Mouse (Mus musculus): ENCODE measurements around the gene Dolk.

Gene Dolk

DNA sequence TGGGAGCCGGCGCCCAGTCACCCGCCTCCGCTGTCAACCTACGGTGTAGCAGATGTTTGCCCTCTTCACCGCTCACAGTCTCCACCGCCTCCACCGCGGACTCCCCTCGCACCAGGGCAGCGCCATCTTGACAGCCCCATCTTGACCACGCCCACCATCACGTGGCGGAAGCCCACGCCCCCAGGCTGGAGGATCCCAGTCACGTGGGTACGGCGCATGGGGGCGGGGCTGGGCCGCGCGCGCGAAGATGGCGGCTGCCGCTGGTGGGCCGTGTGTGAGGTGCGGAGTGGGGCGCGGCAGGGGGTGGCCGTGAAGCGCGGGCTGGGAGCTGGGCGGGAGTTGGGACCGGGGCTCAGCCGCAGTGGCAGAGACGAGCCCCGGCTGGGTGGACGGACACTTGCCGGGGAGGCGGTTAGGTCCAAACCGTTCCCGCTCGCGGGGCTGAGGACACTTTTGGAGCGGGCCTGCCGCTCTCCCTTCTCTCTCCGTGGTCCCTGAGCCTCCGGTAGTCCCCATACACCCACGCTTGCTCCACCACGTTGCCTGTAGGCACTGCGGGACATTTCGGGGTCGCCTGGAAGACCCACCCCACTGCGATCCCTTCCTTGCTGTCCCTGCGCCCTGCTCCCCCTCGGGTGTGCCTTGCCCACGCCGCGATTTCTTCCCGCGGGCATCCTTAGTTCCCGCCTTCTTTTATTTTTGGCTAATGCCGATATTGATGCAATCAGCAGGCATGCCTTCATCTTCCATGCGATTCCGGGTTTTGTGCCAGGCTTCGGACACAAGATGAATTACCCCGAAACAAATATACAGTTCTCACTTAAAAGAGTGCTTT lies at the start of gene Dolk, which contains the start of gene Nup188:
Gene Dolk (minus strand): TSS at position 143 of the 835 bp plus-strand sequence.
Gene Nup188 (plus strand): TSS at position 206 of the 835 bp plus-strand sequence.
- DNase-seq (ENCODE audit: low spot score in 2 of 2): peak; percentile 95 to 97

DNA sequence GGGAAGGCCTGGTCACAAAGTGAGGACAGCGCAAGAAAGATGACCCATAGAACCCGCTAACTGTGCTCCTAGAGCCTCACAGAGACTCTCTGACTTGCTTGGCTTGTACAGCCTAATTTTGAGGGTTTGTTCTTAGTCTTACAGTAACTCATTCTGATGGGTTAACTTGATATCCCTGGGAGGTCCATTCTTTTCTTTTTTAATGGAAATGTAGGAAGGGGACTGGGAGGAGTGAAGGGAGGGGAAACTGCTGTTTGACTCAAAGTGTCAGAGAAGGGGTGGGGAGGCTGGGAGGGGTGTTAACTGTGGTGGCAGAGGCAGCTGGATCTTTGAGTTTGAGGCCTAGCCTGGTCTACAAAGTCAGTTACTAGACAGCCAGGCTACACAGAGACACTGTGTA lies 49.2 kb upstream of the Dolk start:
- DNase-seq (ENCODE audit: low spot score in 2 of 2): no peak

DNA sequence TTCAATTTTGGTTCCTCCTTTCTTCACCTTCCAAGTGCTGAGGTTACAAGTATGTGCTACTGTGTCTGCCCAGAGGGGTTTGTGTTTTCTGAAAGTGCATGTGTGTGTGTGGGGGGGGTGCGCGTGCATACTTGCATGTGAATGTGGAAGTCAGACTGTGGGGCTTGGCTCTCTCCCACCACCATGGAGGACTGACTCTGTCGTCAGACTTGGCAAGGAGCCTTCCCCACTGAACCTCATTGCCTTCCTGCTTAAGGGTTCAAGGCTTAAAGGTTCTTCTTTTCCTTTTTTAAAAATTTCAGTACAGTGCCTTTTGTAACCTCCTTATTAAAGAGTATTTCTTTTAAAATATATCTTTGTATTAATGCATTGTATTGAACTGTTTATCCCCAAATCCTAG lies 42.7 kb upstream of the Dolk start:
- no peak for DNase-seq (ENCODE audit: low spot score in 2 of 2)

DNA sequence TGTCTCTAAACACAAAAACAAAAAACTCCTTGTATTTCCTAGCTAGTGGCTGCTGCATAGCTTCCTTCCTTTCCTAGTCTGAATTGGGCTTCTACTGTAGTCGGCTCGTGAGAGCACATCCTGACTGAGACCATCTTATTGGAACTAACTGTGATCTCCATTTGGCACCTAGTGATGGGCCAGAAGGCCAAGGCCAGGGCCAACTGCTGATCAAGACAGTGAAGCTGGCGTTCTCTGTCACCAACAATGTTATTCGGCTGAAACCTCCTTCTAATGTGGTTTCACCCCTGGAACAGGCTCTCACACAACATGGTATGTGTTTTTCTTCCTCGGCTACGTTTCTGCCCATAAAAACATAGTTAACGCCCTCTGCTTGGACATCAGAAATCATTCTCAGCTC lies 41.1 kb upstream of the Dolk start:
- no peak for DNase-seq (ENCODE audit: low spot score in 2 of 2)

DNA sequence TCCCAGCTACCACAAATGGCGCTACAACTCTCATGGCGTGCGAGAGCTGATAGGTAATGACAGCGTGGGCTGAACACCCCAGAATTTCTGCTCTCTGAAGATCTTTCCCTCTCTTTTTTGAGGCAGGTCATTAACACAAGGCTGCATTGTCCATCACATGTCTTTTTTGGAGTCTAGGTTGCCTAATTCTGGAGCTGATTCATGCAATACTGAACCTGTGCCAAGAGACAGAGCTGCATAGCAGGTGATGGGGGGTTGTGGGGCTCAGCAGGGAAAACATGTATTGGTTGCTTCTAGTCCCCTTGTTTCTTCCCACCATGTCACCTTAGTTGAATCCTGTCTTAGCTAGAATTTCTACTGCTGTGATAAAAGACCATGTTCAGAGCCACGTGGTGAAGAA lies 39.2 kb upstream of the Dolk start:
- no peak for DNase-seq (ENCODE audit: low spot score in 2 of 2)

DNA sequence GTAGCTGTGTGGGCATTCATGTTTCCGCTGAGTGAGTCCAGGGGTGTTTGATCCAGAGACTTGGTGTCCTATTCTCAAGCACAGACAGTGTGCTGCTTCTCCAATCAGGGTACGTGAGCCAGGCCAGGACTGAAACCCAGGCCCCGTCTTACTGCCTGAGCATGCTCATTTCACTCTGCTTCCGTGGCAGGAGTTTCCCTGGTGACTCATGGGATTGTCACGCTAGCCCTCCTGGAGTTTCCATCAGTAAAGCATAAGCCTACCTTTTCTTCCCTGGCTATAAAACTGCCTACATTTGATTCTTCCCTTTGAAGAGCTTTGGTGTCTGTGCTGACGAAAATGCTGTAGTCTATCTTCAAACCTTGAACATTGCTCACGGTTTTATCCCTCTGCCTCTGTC lies 37.0 kb upstream of the Dolk start:
- DNase-seq (ENCODE audit: low spot score in 2 of 2): no peak

DNA sequence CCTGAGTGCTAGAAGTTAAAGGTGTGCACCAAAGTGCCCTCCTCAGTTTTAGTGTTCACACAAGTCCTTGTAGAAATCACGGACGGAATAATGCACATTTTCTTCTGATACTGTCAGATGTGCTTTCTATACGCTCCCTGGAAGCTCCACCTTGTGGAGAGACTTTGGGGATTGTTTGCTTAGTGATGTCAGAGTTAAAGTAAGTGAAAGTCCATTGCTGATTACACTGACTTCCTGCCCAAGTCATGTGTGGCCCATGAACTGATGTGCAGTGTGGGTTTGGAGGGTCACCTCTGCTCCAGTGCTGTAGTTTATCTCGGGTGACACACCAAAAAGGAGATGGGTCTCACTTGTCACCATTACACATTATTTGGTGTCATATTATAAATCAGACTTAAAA lies 33.1 kb upstream of the Dolk start:
- no peak for DNase-seq (ENCODE audit: low spot score in 2 of 2)

DNA sequence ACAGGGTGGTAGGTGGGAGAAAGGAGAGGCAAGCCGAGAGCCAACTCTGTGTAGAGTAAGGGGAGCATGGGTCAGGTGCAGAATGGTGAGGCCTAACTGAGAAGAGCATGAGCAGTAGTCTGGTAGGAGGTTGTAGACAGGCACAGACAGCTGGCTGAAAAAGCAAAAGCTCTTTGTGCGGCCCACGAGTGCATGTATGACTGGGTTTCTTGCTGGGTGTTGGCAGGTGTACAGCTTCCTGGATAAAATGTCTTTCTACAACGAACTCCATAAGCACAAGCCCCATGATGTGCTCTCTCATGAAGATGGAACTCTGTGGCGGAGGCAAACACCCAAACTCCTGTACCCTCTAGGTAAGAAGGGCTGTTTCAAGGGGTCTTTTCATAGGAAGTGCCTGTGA lies 30.8 kb upstream of the Dolk start:
- peak in 1 of 2 experiments; percentile 21 for DNase-seq (ENCODE audit: low spot score in 2 of 2)

DNA sequence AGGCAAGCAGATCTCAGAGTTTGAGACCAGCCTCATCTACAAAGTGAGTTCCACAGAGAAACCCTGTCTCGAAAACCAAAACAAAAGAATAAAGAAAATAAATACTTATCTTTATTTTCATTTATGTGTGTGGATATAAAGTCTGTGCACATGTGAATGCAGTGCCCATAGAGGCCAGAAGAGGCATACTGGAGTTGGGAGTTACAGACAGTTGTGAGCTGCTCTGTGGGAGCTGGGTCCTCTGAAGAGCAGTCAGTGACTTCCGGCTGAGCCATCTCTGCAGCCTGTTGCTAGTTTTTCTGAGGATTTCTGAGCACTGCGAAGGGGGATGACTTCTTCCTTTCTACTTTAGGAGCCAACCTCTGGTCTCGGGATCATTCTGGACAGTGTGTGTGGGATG lies 30.0 kb upstream of the Dolk start:
- no peak for DNase-seq (ENCODE audit: low spot score in 2 of 2)

DNA sequence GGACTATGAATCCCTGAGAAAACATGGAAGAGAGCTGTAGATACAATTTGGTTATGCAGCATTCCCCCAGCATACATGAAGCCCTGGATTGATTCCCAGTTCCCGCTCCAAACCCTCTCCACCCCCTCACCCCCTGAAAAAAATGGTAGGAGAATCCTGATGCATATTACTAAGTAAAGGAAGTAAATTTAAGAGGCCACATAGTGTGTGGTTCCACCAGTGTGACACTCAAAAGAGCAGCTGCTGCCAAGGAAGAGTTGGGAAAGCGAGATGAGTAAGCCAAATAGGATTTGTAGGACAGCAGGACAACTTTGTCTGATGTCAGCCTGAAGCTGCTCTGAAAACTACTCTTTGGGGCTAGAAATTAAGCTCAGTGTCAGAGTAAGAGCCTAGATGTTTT lies 25.3 kb upstream of the Dolk start:
- no peak for DNase-seq (ENCODE audit: low spot score in 2 of 2)

DNA sequence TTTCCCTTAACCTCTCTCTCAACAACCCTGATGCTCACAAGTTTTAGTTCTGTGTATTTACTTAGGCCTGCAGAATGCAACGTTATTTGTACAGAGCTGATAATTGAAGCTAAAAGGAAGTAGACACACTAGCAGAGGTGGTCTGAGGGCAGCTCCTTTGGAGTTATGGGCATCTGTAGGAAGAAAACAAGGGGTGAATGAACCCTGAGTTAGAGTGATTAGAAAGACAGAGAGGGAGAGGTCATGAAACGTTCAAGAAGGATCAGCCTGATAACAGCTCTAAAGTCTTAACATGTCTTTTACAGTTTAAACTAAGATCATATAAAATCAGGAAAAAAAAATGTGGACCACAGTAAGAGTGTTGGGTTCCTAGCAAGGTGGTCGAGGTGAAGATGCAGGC lies 23.2 kb upstream of the Dolk start:
- no peak for DNase-seq (ENCODE audit: low spot score in 2 of 2)

DNA sequence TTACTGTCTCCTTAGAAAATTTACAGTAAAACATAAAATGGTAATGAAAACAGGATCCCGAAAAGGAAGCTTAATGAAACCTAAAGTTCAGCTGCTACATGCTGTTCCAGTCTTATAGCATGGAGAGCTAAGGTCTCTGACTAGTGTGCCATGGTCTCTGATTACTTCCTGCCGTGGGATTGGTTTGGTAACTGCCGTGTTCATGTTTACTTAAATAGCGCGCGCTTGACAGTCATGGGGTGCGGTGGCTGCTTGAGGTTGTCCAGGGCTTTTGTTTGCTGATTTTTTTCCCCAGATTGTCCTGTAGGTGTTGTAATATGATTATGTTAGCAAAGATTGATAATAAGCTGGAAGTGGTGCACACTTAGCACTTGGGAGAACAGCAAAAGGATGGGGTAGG lies 20.0 kb upstream of the Dolk start:
- no peak for DNase-seq (ENCODE audit: low spot score in 2 of 2)

DNA sequence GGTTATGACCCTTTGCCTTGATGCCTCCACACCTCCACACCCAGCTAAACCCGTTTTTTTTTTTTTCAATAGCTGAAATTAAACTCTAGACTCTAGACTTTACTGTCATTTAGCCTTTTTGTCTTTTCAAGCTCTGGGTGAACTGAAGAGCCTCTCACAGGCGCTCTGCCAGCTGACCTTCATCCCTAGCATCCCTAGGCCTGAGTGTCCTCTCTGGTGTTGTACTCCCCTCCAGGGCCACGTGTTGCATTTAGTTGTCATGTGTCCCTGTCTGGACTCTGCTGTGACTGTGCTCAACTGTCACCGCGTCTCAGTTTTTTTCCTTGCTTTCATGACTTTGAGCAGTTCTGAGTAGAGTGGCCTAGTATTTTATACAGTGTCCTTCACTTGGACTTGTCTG lies 13.8 kb upstream of the Dolk start:
- no peak for DNase-seq (ENCODE audit: low spot score in 2 of 2)

DNA sequence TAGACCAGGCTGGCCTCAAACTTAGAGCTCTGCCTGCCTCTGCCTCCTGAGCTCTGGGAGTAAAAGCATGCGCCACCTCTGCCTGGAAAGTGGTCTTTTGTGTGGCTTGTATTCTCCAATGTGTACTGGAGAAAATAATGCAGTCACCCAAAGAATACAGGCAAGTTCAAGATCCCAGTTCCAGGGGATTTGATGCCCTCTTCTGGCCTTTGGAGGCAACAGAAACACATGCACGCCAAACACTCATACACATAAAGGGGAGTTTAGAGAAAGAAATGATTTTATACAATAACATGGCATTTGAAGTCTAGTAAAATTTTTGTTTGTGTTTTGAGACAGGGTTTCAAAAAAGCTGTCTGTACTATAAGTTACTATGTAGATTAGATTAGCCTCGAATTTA lies 13.4 kb upstream of the Dolk start:
- DNase-seq (ENCODE audit: low spot score in 2 of 2): no peak

DNA sequence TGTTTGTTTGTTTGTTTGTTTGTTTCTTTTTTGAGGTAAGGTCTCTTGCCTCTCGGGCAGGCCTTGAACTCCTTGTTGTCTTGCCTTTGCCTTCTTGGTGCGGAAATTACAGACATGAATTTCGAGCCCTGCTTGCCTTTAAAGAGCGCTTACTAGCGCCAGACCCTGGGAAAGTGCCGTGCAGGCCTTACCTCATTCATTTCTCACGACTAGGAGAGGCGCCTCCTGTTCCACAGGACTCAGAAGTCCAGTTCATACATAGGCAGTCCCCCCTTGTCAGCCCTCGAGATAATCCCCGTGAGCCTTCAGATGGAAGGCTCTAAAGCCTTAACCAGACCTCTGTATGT lies 866 bp upstream of the Dolk start:
- DNase-seq (ENCODE audit: low spot score in 2 of 2): peak in 1 of 2 experiments; percentile 24

DNA sequence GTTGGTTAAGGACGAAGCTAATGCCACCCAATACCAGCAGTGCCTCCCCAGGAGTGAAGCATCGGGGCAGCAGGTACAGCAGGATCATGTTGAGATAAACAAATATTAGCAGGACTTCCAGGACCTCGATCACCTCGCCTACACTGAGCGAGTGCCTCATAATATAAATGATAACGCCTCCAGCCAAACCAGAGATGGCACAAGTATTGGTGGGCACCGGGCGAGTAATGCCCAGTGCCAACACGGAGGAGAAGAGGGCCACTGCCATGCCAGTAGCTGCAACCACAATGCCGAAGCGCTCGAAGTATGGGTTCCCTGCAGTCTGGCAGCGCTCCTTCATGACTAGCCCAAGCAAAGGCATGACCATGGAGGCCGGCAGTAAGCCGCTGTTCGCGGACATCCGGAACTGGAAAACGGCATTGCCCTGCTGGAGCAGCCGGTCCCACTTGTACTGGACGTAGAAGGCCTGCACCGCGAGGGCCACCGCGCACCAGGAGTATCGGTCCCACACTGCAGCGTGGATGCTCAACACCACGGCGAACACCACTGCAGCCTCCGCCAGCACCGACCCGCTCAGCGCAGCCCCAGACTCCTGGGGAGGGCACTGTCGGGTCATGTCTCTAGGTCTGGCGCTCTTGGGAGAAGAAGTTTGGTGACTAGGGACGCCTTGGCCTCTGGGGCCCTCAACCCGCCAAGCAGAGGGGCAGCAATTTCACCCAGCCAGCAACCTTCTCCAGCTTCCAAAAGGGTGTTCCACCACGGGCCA lies 535 bp downstream of the Dolk start:
- DNase-seq (ENCODE audit: low spot score in 2 of 2): peak; percentile 24 to 27

DNA sequence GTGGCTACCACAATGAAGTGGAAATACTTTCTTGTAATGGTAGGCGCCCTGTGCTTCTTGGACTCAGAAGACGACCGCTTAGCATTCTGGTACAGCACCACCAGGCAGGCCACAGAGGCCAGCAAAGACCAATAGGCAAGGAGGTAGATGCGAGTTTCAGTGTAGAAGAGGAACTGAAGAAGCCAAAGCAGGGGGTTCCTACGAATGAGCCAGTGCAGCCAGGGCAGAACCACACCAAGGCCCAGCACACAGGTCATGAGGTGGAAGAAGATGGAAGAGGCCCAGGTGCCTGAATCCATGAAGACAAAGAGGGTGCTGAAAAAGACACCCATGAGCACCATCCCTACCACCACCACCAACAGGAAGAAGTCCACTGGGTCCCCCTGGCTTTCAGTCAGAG lies 1.1 kb downstream of the Dolk start:
- DNase-seq (ENCODE audit: low spot score in 2 of 2): no peak

DNA sequence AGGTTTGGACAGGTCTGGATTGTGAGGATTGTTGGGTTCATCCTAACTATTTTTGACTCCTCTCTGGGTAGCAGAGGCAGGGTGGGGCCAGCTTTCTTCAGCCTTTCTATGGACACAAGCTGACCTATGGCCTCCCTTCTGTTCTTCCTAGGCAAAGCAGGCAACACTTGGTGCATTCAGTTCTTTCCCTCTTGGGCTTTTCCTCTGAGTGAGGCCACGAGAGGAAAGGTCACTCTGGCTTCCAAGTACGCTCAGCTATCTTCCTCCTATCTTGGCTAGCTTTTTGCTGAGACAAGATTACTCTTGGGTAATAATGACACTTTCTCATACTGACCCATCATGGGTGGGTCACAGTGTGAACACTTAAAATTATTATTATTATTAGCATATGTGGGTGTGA lies 2.9 kb downstream of the Dolk start:
- no peak for DNase-seq (ENCODE audit: low spot score in 2 of 2)

DNA sequence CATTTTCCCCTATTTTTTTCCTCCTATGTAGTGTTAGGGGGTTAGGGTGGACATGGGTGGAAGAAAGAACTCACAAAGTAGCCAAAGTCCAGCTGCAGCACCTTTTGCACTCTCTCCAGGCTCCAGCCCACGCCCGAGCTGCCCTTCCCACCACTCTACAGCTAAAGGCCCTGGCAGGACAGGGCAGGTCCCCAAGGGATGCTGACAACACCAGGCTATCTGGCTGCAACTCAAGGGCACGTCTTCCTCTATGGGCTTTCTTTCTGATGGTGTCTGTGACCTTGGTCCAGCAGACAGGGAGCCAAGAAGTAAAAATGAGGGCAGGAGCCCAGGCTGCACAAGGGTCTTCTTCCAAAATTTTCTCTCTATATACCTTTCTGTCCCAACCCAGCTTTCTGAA lies 4.5 kb downstream of the Dolk start:
- DNase-seq (ENCODE audit: low spot score in 2 of 2): no peak

DNA sequence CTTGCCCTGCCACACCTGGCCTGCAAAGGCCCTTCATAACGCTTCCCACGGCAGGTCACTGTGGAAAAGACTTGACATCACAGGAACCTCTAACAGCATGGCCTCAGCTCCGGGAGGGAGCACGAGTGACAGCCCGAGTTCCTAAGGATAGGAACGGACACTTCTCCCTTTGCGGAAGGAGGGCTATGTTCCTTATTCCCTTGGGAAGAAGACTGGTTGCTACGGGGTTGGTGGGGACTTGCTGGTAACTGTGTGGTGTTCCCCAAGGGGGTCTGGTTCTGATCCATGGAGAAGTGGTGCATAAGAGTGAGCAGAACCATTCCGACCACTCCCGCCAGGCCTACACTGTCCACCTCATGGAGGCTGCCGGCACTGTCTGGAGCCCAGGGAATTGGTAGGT lies 5.4 kb downstream of the Dolk start, which contains the start of gene Gm28038:
Gene Gm28038 (plus strand): TSS at position 301 of the 400 bp plus-strand sequence.
- DNase-seq (ENCODE audit: low spot score in 2 of 2): no peak

DNA sequence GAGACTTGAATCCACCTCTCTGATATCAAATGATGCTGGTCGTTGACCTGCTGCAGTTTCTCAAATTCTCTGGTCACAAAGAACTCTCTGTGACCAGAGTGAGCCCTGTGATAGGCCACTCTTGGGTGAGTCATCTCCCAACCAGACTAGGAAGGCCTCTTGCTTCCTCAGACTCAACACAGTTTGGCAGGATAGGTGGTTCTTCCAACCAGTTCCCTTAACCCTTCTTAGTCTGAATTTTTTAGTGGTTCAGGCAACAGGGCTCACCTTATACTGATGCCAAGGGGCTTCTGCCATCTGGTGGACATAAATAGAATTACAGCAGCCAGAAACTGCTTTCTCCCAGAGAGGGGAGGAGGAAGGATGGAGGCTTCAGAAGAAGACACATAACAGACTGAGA lies 16.0 kb downstream of the Dolk start:
- peak; percentile 64 to 78 for DNase-seq (ENCODE audit: low spot score in 2 of 2)

DNA sequence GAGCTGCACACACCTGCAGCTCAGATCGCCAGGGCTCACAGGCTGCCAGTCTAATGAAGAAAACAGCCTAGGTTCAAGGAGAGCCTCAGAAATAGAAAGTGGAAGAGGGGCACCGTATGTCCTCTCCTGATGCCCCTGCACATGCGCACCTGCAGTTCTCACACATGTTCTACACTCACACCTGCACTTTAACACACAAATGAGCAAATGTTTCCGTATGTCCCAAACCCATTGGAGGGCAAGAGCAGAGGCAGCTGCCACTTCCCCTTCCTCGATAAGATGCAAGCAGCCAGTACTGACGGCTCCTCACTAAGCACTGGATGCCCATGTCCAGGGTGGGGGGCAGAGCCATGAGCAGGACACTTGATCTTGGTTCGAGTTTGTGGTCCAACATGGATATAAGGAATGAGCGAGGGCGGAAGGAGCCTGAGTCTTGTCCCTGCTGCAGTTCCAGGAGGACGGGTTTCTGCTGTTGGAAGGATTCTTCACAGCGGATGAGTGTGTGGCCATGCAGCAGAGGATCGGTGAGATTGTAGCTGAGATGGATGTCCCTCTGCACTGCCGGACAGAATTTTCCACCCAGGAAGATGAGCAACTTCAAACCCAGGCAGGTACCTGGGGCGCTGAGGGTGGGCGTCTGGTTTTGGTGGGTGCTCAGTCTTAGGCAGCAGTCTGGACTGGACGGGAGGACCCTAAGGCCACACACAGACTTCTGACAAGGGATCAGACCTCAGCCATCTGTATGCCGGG lies 16.7 kb downstream of the Dolk start:
- no peak for DNase-seq (ENCODE audit: low spot score in 2 of 2)
